19 mouse cellular contexts compared by ENCODE assay signal in the genomic region with DNA sequence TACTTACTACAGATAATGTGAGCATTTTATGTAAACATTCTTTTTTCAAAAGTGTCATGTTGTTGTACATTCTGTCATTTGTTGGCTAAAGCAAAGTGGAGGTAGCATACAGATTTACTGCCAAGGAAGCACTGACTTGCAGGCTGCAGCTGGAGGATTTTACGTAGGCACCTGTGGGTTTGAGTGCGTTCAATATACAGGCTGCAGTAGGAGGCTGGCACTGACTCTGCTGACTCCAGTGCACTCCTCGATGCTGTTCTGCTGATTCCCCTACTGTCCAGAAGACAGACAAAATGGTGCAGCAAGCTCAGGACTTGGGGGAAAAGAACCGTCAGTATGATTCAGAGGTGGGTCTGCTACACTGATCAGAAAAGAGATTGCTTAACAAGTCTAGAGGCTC.
DNase-seq lines count a peak whose midpoint lies in the region; ATAC-seq and TF ChIP-seq lines count a peak whose summit lies in the region.
"Had no signal": no experiment of that assay in that cellular context is flagged by ENCODE, and none has a peak within 500 bp of the region (broad histone marks: within the 10 kb centered on the region; RNA-seq: fewer than 3 reads in every experiment).

No protein-coding gene starts in this region.

- DNase-seq in layer of hippocampus, adult 2 months (ENCODE audit: low spot score in 2 of 2) = no peak
- no peak for DNase-seq in layer of hippocampus, adult 9-10 months (ENCODE audit: low spot score)
- DNase-seq in right cerebral cortex, adult 18-20 months = peak; percentile 33
- no peak for DNase-seq in right cerebral cortex, postnatal 36 days (ENCODE audit: low spot score in 2 of 2)
- DNase-seq in T-cell, adult 2 months (ENCODE audit: low spot score) = no peak
- DNase-seq: adrenal gland, postnatal 14 days; cerebellum, adult 18-20 months; cerebellum, adult 9-11 months; cerebellum, postnatal 36 days; forebrain, postnatal 0 days; gastrocnemius, postnatal 36 days; heart, adult 11 months; heart, postnatal 36 days had no signal

- WGBS in hindbrain, embryonic 13.5 days = 82% methylated on average over 4 of the region's 4 CpGs
- 73% methylated on average over 4 of the region's 4 CpGs for WGBS in hindbrain, embryonic 12.5 days

- 0 out of 2 replicates have a peak, but pooled peaks cover 3% of the 10 kb centered on the region for H3K4me1 ChIP-seq in hindbrain, embryonic 13.5 days (replicated peaks)
- no peaks in the 10 kb centered on the region for H3K4me1 ChIP-seq in hindbrain, embryonic 12.5 days
- H3K4me1 ChIP-seq: embryonic facial prominence, embryonic 13.5 days; forebrain, embryonic 12.5 days had no signal

- no peaks in the 10 kb centered on the region for H3K27me3 ChIP-seq in hindbrain, embryonic 13.5 days
- no peaks in the 10 kb centered on the region for H3K27me3 ChIP-seq in hindbrain, embryonic 12.5 days
- H3K27me3 ChIP-seq: embryonic facial prominence, embryonic 13.5 days; forebrain, embryonic 12.5 days; heart, embryonic 13.5 days had no signal

- no peak for TF ChIP-seq CTCF in layer of hippocampus, adult 2 months (conservative IDR thresholded peaks at IDR 0.05)

- H3K27ac ChIP-seq in hindbrain, embryonic 13.5 days = 0 out of 2 replicates have a peak overlapping the region, but pooled peaks have one; percentile 18
- H3K27ac ChIP-seq in hindbrain, embryonic 12.5 days = no peak overlapping the region
- peak overlapping the region; percentile 14; the same call in 1 of the 2 replicates for H3K27ac ChIP-seq in layer of hippocampus, adult 2 months
- H3K27ac ChIP-seq: embryonic facial prominence, embryonic 13.5 days; forebrain, embryonic 12.5 days; heart, embryonic 13.5 days had no signal

- H3K4me3 ChIP-seq in hindbrain, embryonic 13.5 days = no peak overlapping the region
- H3K4me3 ChIP-seq in hindbrain, embryonic 12.5 days = no peak overlapping the region
- H3K4me3 ChIP-seq in layer of hippocampus, adult 2 months = no peak overlapping the region
- H3K4me3 ChIP-seq: embryonic facial prominence, embryonic 13.5 days; forebrain, embryonic 12.5 days; heart, embryonic 13.5 days had no signal

- H3K9ac ChIP-seq in hindbrain, embryonic 13.5 days = no peak overlapping the region
- H3K9ac ChIP-seq in hindbrain, embryonic 12.5 days = no peak overlapping the region
- H3K9ac ChIP-seq: embryonic facial prominence, embryonic 13.5 days; forebrain, embryonic 12.5 days; forebrain, postnatal 0 days; heart, embryonic 13.5 days had no signal

- H3K4me2 ChIP-seq in hindbrain, embryonic 13.5 days = no peak overlapping the region
- no peak overlapping the region for H3K4me2 ChIP-seq in hindbrain, embryonic 12.5 days (replicated peaks)
- H3K4me2 ChIP-seq: embryonic facial prominence, embryonic 13.5 days; forebrain, embryonic 12.5 days; heart, embryonic 13.5 days had no signal

- no peaks in the 10 kb centered on the region for H3K36me3 ChIP-seq in hindbrain, embryonic 13.5 days
- no peaks in the 10 kb centered on the region for H3K36me3 ChIP-seq in hindbrain, embryonic 12.5 days
- H3K36me3 ChIP-seq: embryonic facial prominence, embryonic 13.5 days; forebrain, embryonic 12.5 days; heart, embryonic 13.5 days had no signal

- no peak for ATAC-seq in hindbrain, embryonic 13.5 days (ENCODE audit: low FRiP score)
- no peak for ATAC-seq in hindbrain, embryonic 12.5 days (ENCODE audit: low FRiP score)
- ATAC-seq: activated CD4-positive, CD25-positive, alpha-beta regulatory T cell, adult 4 months; forebrain, postnatal 0 days had no signal

- no peaks in the 10 kb centered on the region for H3K9me3 ChIP-seq in hindbrain, embryonic 13.5 days
- H3K9me3 ChIP-seq in hindbrain, embryonic 12.5 days (replicated peaks) = no peaks in the 10 kb centered on the region
- H3K9me3 ChIP-seq: embryonic facial prominence, embryonic 13.5 days; forebrain, embryonic 12.5 days; heart, embryonic 13.5 days had no signal
